Mouse (Mus musculus) forebrain, embryonic 14.5 days (tissue): ENCODE results near the gene Slc25a26. TPM values are rescaled to one million over a fixed set of nuclear protein-coding genes. Genes with fewer than 3 reads are reported as not detected.

Experiments used
- ATAC-seq: fragments of 200-750 bp; cut with Nextera tagmentation; 2 replicates; pipeline ENCODE4 v1.8.0; 2017; ENCODE audit warnings: mild to moderate bottlenecking, moderate library complexity
- DNase-seq: peaks from one replicate; pipeline ENCODE4 v3.0.0-alpha.2; 2015; ENCODE audit warnings: low spot score
- H3K27ac ChIP-seq: fragments of 300-500 bp; sonication (generic); 2 replicates; pipeline ENCODE4 v1.5.1; 2014; ENCODE audit warnings: low read depth, mild to moderate bottlenecking, control low read depth, low read length, moderate library complexity
- H3K27me3 ChIP-seq: fragments of 300-500 bp; sonication (generic); replicated peaks from 2 replicates; pipeline ENCODE4 v1.6.1; 2014; ENCODE audit warnings: low read length, control low read depth, mixed read lengths; ENCODE audit not compliant: control insufficient read depth, insufficient read depth
- H3K36me3 ChIP-seq: fragments of 300-500 bp; sonication (generic); 2 replicates; pipeline ENCODE4 v1.6.1; 2014; ENCODE audit warnings: low read length, control low read depth; ENCODE audit not compliant: control insufficient read depth, insufficient read depth
- H3K4me1 ChIP-seq: fragments of 300-500 bp; sonication (generic); 2 replicates; pipeline ENCODE4 v1.6.1; 2014; ENCODE audit warnings: antibody characterized with exemption, low read length, control low read depth; ENCODE audit not compliant: control insufficient read depth, insufficient read depth
- H3K4me2 ChIP-seq: fragments of 300-500 bp; sonication (generic); 2 replicates; pipeline ENCODE4 v1.6.1; 2014; ENCODE audit warnings: mild to moderate bottlenecking, control low read depth, low read length
- H3K4me3 ChIP-seq: fragments of 300-500 bp; sonication (generic); 2 replicates; pipeline ENCODE4 v1.5.1; 2014; ENCODE audit warnings: low read depth, low read length, control low read depth
- H3K9ac ChIP-seq: fragments of 300-500 bp; sonication (generic); 2 replicates; pipeline ENCODE4 v1.6.1; 2014; ENCODE audit warnings: mild to moderate bottlenecking, low read length, control low read depth, moderate library complexity
- H3K9me3 ChIP-seq: fragments of 300-500 bp; sonication (generic); replicated peaks from 2 replicates; pipeline ENCODE4 v1.6.1; 2016; ENCODE audit warnings: low read length, control low read depth, mixed read lengths; ENCODE audit not compliant: control insufficient read depth
- WGBS: fragments of 180-500 bp; shearing (Covaris S2); extraction: QIAGEN DNeasy Blood & Tissue Kit; methylation state at CpG from one replicate; pipeline ENCODE4 v1.1.7; 2014; 5-methylcytosine and 5-hydroxymethylcytosine counted together
- polyA plus RNA-seq: library from polyadenylated mRNA; unstranded; fragments of >200 nt; fragmentation: Nextera tagmentation; extraction: Ambion mirVana; gene quantifications from 2 replicates; pipeline ENCODE4 v1.2.1, GENCODE M21; 2014

Slc25a26 gene
- polyA plus RNA-seq, 1 experiment from 2014 or later = 7.4 TPM

- no peak overlapping the region for H3K27ac ChIP-seq
- 67% methylated on average over 6 of the region's 6 CpGs for WGBS
These were observed 146.2 kb downstream of the Slc25a26 start for GRCm38 (mm10) chr6:94646274-94646863.

GRCm38 (mm10) chr6:94646902-94647301 is 146.8 kb downstream of the Slc25a26 start:
- no peak overlapping the region for H3K4me3 ChIP-seq
- H3K36me3 ChIP-seq = peaks cover 4% of the 10 kb centered on the region; the same call in 1 of the 2 replicates
- H3K9me3 ChIP-seq = no peaks in the 10 kb centered on the region
- ATAC-seq (no peak), DNase-seq (no peak)
- no peak overlapping the region for H3K27ac ChIP-seq
- peaks cover 26% of the 10 kb centered on the region for H3K4me1 ChIP-seq
- no peaks in the 10 kb centered on the region for H3K27me3 ChIP-seq
- H3K4me2 ChIP-seq = no peak overlapping the region
- 77% methylated on average over 6 of the region's 6 CpGs for WGBS
- H3K9ac ChIP-seq = no peak overlapping the region

More at GRCm38 (mm10) chr6:94646274-94646863, 146.2 kb downstream of the Slc25a26 start:
- no peaks in the 10 kb centered on the region for H3K27me3 ChIP-seq
- no peak overlapping the region for H3K4me3 ChIP-seq
- H3K9ac ChIP-seq = no peak overlapping the region; the same call in 1 of the 2 replicates
- peaks cover 2% of the 10 kb centered on the region; the same call in 1 of the 2 replicates for H3K36me3 ChIP-seq
- peaks cover 26% of the 10 kb centered on the region for H3K4me1 ChIP-seq
- no peak for DNase-seq
- H3K9me3 ChIP-seq = no peaks in the 10 kb centered on the region
- no peak overlapping the region for H3K4me2 ChIP-seq
- no peak for ATAC-seq

GRCm38 (mm10) chr6:94647574-94648430 is 147.7 kb downstream of the Slc25a26 start:
- Histone ChIP-seq H3K36me3 (peaks cover 4% of the 10 kb centered on the region; the same call in 1 of the 2 replicates), H3K27ac (peak overlapping the region; percentile 48), H3K9me3 (no peaks in the 10 kb centered on the region), H3K9ac (no peak overlapping the region), H3K27me3 (no peaks in the 10 kb centered on the region), H3K4me1 (peaks cover 34% of the 10 kb centered on the region), H3K4me2 (no peak overlapping the region), H3K4me3 (no peak overlapping the region)
- peak; percentile 82 for ATAC-seq
- WGBS = 12% methylated on average over 10 of the region's 10 CpGs
- DNase-seq = peak; percentile 69

- Histone ChIP-seq H3K4me3 (no peak overlapping the region), H3K36me3 (peaks cover 4% of the 10 kb centered on the region; the same call in 1 of the 2 replicates), H3K9ac (no peak overlapping the region), H3K4me2 (no peak overlapping the region), H3K27me3 (no peaks in the 10 kb centered on the region), H3K27ac (peak overlapping the region; percentile 48), H3K4me1 (peaks cover 36% of the 10 kb centered on the region), H3K9me3 (no peaks in the 10 kb centered on the region)
- ATAC-seq = no peak
- DNase-seq = no peak
- WGBS = 38% methylated on average over 4 of the region's 4 CpGs
These were observed 148.4 kb downstream of the Slc25a26 start for GRCm38 (mm10) chr6:94648496-94648895.

GRCm38 (mm10) chr6:94649637-94650036 is 149.5 kb downstream of the Slc25a26 start:
- H3K9ac ChIP-seq = no peak overlapping the region
- ATAC-seq (no peak), DNase-seq (no peak)
- H3K9me3 ChIP-seq = no peaks in the 10 kb centered on the region
- no peak overlapping the region for H3K27ac ChIP-seq
- WGBS = 56% methylated on average over 1 of the region's 1 CpGs
- H3K4me3 ChIP-seq = no peak overlapping the region
- no peaks in the 10 kb centered on the region for H3K27me3 ChIP-seq
- no peak overlapping the region for H3K4me2 ChIP-seq
- peaks cover 36% of the 10 kb centered on the region for H3K4me1 ChIP-seq
- H3K36me3 ChIP-seq = peaks cover 4% of the 10 kb centered on the region; the same call in 1 of the 2 replicates

GRCm38 (mm10) chr6:94651541-94651940 is 151.4 kb downstream of the Slc25a26 start:
- Histone ChIP-seq H3K9me3 (no peaks in the 10 kb centered on the region), H3K4me2 (no peak overlapping the region), H3K27ac (no peak overlapping the region), H3K36me3 (peaks cover 4% of the 10 kb centered on the region; the same call in 1 of the 2 replicates), H3K27me3 (no peaks in the 10 kb centered on the region), H3K9ac (no peak overlapping the region), H3K4me3 (no peak overlapping the region), H3K4me1 (peaks cover 45% of the 10 kb centered on the region)
- DNase-seq (no peak), ATAC-seq (no peak)
- 75% methylated on average over 17 of the region's 17 CpGs for WGBS

GRCm38 (mm10) chr6:94652659-94653213 is 152.6 kb downstream of the Slc25a26 start:
- Histone ChIP-seq H3K27me3 (no peaks in the 10 kb centered on the region), H3K4me1 (peaks cover 39% of the 10 kb centered on the region), H3K4me3 (no peak overlapping the region), H3K9ac (no peak overlapping the region), H3K4me2 (no peak overlapping the region), H3K36me3 (peaks cover 4% of the 10 kb centered on the region; the same call in 1 of the 2 replicates), H3K9me3 (no peaks in the 10 kb centered on the region), H3K27ac (no peak overlapping the region)
- WGBS = 30% methylated on average over 6 of the region's 6 CpGs
- DNase-seq (no peak), ATAC-seq (no peak)

GRCm38 (mm10) chr6:94653388-94654316 is 153.5 kb downstream of the Slc25a26 start:
- WGBS = 63% methylated on average over 10 of the region's 10 CpGs
- Histone ChIP-seq H3K36me3 (peaks cover 4% of the 10 kb centered on the region; the same call in 1 of the 2 replicates), H3K4me3 (no peak overlapping the region), H3K4me2 (no peak overlapping the region), H3K9me3 (no peaks in the 10 kb centered on the region), H3K27ac (no peak overlapping the region), H3K27me3 (no peaks in the 10 kb centered on the region), H3K9ac (no peak overlapping the region), H3K4me1 (peaks cover 30% of the 10 kb centered on the region)
- ATAC-seq (no peak), DNase-seq (no peak)
